Mouse (Mus musculus) right cerebral cortex, postnatal 14 days (tissue): ENCODE results near the gene Plxnd1.

ENCODE experiments used
- DNase-seq: peaks from one replicate; pipeline ENCODE4 v3.0.0; 2022

The Plxnd1 gene

DNA sequence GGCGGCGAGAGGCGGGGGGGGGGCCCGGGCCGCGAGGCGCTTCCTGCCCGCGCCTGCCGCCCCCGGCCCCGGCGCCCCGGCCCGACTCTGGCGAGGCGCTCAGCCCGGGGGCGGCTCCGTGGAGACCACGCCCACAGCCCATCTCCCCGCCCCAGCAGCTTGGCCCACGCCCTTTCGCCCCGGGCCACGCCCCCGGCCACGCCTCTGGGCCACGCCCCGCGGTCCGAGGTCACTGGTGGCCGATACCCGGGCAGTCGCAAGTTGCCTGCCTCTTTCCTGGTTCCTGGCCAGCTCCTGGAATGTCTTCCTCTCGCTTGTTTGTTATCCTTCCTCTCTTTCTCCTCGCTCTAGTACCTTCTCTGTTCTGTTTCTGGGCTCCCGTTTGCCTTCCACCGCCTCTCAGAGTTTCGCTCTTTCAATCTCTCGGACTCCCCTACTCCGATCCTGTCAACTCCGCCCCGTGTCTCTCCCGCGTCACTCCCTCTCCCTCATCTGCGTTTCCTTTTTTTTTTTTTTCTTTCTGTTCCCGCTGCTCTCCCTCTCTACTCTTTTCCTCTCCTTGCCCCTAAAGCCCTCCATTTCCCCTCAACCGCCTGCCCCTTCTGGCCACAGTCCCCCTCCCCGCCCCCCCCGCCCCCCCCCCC, at the start of gene Plxnd1:
Plxnd1 (minus strand) TSS at position 129 of the 644 bp plus-strand sequence.
- peak; percentile 78 for DNase-seq

- no peak for DNase-seq
Observed at GRCm38 (mm10) chr6:116044039-116044438, 49.2 kb upstream of the Plxnd1 start.

GRCm38 (mm10) chr6:116038222-116038621, 43.4 kb upstream of the Plxnd1 start:
- no peak for DNase-seq

GRCm38 (mm10) chr6:116037281-116037831, 42.6 kb upstream of the Plxnd1 start:
- no peak for DNase-seq

GRCm38 (mm10) chr6:116036555-116036954, 41.8 kb upstream of the Plxnd1 start:
- no peak for DNase-seq

- DNase-seq, result no peak
Observed at GRCm38 (mm10) chr6:116031052-116031451, 36.2 kb upstream of the Plxnd1 start.

- DNase-seq, result no peak
Observed at GRCm38 (mm10) chr6:116024666-116025065, 29.9 kb upstream of the Plxnd1 start.

DNA sequence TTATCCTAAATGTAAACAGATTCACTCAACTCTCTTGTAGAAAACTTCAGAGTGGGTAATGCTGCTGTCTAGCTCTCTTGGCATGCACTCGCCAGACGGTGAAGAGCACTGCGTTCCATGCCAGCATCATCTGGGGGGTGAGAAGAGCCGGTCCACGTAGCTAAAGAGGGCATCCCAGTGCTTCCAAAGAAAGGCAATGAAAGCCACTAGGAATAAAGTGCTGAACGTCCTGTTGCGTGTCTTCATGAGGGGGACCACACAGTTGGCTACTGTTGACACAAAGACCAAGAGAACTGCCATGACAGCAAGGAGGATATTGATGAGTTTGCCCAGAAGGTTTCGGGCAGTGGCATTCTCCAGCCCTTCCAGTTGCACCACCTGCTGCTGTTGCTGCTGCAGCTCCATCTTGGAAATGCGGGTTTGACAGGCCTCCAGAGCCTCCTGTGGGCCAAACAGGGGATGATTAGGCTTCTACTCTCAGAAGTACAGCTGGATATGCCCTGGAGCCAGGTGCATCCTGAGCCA, 27.2 kb upstream of the Plxnd1 start:
- no peak for DNase-seq

GRCm38 (mm10) chr6:116015902-116016301, 21.1 kb upstream of the Plxnd1 start:
- no peak for DNase-seq

DNA sequence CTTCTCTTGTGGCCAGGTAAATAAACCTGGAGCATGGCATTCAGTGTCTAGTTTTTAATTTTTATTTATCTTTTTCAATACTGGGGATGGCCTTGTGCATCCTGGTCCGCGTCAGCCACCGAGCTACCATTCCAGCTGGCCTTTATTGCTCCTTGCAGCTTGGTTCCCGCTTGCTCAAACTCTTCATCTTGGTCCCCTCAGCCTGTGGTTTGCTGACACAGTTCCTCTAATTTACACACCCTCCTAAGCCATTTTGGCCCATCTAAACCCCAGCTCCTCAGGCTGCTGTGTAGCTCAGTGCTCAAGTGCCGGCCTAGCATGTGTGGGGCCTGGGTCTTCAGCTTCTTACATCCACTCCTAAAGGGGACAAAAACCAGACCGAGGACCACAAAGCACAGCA, 19.3 kb upstream of the Plxnd1 start:
- DNase-seq, result no peak

- DNase-seq, result no peak
Observed at GRCm38 (mm10) chr6:116013687-116014086, 18.9 kb upstream of the Plxnd1 start.

GRCm38 (mm10) chr6:116010541-116010940, 15.7 kb upstream of the Plxnd1 start:
- DNase-seq, result peak; percentile 86

DNA sequence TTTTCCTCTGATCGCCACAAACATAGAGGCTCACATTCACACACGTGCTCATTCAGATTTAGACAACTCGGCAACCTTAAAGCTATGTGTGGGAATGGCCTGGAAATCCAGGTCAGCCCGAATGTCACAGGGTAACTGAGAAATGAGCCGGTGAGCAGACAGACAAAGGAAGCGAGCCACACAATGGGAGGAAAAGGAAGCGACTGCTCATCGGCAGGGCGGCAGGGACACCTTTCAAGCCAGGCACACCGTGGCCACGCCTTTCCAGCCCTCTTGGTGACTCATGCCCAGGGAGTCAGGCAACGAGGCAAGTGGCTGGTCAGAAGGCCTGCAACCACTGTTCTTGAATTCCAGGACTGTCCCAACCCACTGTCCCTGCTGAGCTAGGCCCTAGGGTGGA, 14.6 kb upstream of the Plxnd1 start:
- DNase-seq, result no peak

- peak; percentile 76 for DNase-seq
Observed at GRCm38 (mm10) chr6:116007561-116008173, 12.9 kb upstream of the Plxnd1 start.

DNA sequence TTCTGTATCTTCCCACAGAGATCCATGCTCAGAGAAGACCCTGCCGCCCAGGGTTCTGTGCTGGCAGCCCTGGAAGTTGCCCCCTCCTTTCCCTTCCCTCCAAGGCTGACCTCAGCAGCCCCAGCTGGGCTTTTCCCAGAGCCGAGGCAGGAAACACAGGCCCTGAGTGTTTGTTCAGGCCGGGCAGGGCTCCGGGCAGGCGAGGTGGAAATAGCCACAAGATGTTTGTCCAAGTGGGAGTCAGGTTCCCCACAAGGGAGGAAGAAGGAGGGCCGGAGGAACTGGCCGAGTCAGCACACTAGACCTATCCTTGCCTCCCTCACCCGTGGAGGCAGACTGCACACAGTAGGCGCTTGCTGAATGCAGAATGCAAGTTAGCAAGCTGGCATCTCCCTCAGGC, 11.9 kb upstream of the Plxnd1 start:
- DNase-seq, result no peak

- DNase-seq, result no peak
Observed at GRCm38 (mm10) chr6:116005959-116006288, 11.1 kb upstream of the Plxnd1 start.

GRCm38 (mm10) chr6:116005275-116005958, 10.6 kb upstream of the Plxnd1 start:
- DNase-seq, result no peak

DNA sequence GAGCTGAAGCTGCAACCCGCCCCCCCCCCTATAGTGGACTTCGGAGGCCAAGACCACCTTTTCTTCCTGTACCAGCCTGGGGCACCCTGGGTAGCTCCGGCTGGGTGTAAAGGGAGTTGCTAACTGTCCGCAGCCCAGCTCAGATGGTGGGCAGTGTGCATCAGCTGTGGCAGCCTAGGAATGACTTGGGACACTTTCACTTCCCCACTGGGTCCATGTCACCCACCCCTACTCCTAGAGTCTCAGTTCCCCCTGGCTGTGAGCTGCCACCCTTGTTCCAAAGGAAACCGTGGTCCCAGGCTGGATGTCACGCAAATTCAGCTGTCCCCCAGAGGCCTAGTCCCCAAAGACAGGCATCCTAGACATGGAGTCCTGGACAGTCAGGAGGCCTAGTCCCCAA, 9.9 kb upstream of the Plxnd1 start:
- no peak for DNase-seq

- DNase-seq, result no peak
Observed at GRCm38 (mm10) chr6:116004069-116004468, 9.3 kb upstream of the Plxnd1 start.

DNA sequence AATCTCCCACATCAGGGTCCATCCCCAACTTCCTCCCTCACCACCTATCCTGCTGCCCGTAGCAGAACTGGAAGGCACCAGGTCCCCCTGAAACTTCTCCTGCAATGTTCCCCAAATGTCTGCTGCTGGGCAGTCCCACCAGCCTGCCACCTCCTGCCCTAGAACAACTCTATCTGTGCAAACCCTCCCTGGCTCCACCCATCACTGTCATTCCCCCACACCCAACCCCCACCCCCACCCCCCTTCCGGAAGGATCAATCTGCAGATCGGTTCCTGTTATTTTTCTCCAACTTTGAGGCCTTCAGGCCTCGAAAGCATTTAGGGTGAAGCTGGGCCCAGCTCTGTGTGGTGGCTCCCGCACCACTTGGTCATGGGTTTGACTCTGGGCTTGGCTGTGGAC, 8.7 kb upstream of the Plxnd1 start:
- no peak for DNase-seq

- no peak for DNase-seq
Observed at GRCm38 (mm10) chr6:116002311-116003104, 7.7 kb upstream of the Plxnd1 start.

DNA sequence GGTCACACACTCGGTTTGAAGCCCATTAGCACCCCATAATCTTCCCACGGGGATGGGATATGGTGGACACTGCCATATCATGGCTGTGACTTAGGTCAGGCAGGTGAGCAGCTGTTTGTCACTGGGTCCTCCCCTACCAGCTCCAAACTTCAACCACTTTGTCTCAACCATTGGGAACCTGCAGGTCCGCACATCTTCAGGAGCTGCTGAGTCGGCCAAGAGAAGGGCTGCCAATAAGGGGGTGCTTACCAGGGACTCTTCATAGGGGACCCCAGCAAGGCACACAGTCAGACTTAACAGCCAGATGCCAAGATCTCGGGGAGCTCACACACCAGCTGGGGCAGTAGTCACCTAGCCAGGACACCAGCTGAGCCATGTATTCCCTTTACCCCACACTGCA, 6.0 kb upstream of the Plxnd1 start:
- no peak for DNase-seq

DNA sequence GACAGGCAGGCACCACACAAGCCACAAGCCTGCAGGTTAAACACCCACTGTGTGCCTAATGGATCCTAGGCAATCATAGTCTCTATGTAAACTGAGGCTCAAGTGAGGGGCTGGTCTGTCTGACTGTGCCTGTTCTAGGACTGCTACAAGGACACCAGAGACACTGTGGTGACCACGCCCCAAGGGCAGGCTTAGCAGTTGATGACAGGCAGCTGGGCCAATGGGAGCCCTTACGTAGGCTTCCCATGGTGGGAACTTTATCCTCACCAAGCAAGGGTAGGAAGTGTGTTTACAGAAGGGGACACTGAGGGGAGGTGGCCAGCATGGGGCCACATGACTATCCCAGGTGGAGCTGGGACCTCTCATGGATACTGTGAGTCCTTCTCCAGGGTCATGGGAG, 4.4 kb upstream of the Plxnd1 start:
- no peak for DNase-seq
